Mouse (Mus musculus) layer of hippocampus, adult 9-11 months (tissue): ENCODE measurements around the gene Noto.

Experiments
- DNase-seq: peaks from one replicate; pipeline ENCODE4 v3.0.0; 2022

The Noto gene

DNA sequence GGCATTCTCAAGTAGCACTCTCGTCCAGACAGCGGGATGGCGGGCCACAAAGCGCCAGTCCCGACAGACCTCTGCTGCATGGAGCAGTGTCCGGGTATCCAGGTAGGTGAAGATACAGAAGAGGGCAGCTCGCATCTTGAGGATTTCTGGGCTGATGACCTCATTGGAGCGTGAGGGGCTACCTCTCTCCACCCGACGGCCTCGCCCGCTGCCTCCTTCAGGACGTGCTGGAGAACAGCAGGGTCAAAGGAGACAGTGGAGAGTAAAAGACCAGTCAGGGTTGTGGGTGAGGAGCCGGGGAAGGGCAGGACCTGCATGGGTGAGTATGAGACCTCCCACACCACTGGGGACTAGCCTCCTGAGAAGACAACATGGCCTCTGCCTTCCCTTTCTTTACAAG is 54.7 kb downstream of the Noto start:
- DNase-seq: no peak
